In genomic region chr13:51979301-51979977, GRCm38 (mm10) we compare ENCODE assay signal across 10 mouse cellular contexts.
DNase-seq lines count a peak whose midpoint lies in the region; ATAC-seq and TF ChIP-seq lines count a peak whose summit lies in the region.
"Had no signal": no experiment of that assay in that cellular context is flagged by ENCODE, and none has a peak within 500 bp of the region (broad histone marks: within the 10 kb centered on the region; RNA-seq: fewer than 3 reads in every experiment).

No protein-coding gene starts in this region.

- WGBS in liver, embryonic 14.5 days (ENCODE audit: insufficient replicate concordance) = 22% methylated on average over 5 of the region's 5 CpGs
- 40% methylated on average over 5 of the region's 5 CpGs for WGBS in stomach, postnatal 0 days

- H3K36me3 ChIP-seq in liver, embryonic 14.5 days (replicated peaks; ENCODE audit: control insufficient read depth, insufficient read depth, low read depth) = no peaks in the 10 kb centered on the region
- no peaks in the 10 kb centered on the region for H3K36me3 ChIP-seq in stomach, postnatal 0 days (ENCODE audit: control insufficient read depth, insufficient read depth, low read length)

- H3K4me2 ChIP-seq in liver, embryonic 14.5 days (ENCODE audit: low read depth) = peak overlapping the region; percentile 53
- no peak overlapping the region for H3K4me2 ChIP-seq in stomach, postnatal 0 days (replicated peaks; ENCODE audit: low read depth)

- peaks cover 45 to 47% of the 10 kb centered on the region in 2 experiments for H3K4me1 ChIP-seq in liver, embryonic 14.5 days (replicated peaks; ENCODE audit: control insufficient read depth in 2 of 2, insufficient read depth in 2 of 2, low read length in 1 of 2)
- peaks cover 15% of the 10 kb centered on the region for H3K4me1 ChIP-seq in stomach, postnatal 0 days (replicated peaks; ENCODE audit: control insufficient read depth, insufficient read depth)

- 0 out of 4 replicates have a peak overlapping the region, but pooled peaks of 1 of the 2 experiments have one; percentile 17 for H3K4me3 ChIP-seq in liver, embryonic 14.5 days (ENCODE audit: insufficient read depth in 1 of 2, low read depth in 2 of 2, low read length in 2 of 2)
- no peak overlapping the region for H3K4me3 ChIP-seq in stomach, postnatal 0 days (ENCODE audit: low read depth, low read length)

- DNase-seq in ovary, postnatal 36 days (ENCODE audit: low spot score) = peak; percentile 33
- DNase-seq in ovary, adult 18-20 months (ENCODE audit: low spot score) = no peak
- peak; percentile 67 for DNase-seq in gastrocnemius, postnatal 25 days
- peak; percentile 70 to 80 (median 73) for DNase-seq in liver, embryonic 14.5 days (ENCODE audit: low read depth in 3 of 3, low spot score in 3 of 3)
- peak; percentile 72 for DNase-seq in stomach, postnatal 0 days (ENCODE audit: low spot score)
- DNase-seq in yolk sac, embryonic 10.5 days (ENCODE audit: low spot score) = no peak
- no peak for DNase-seq in adipocyte (ENCODE audit: low spot score)
- DNase-seq: layer of hippocampus, postnatal 36 days; thymus, postnatal 25 days had no signal

- no peaks in the 10 kb centered on the region for H3K27me3 ChIP-seq in liver, embryonic 14.5 days (ENCODE audit: control insufficient read depth, insufficient read depth, low read length)
- H3K27me3 ChIP-seq in stomach, postnatal 0 days (ENCODE audit: control insufficient read depth, insufficient read depth, low read length) = no peaks in the 10 kb centered on the region

- 0 out of 2 replicates have a peak overlapping the region, but pooled peaks have one; percentile 24 for H3K9ac ChIP-seq in liver, embryonic 14.5 days (replicated peaks)
- no peak overlapping the region for H3K9ac ChIP-seq in stomach, postnatal 0 days (ENCODE audit: low read length)

- no peak for TF ChIP-seq CTCF in liver, embryonic 14.5 days (IDR thresholded peaks at IDR 0.05; ENCODE audit: low read depth)
- no peak for TF ChIP-seq CTCF in stomach, postnatal 0 days (IDR thresholded peaks at IDR 0.05; ENCODE audit: low read depth)

- peak; percentile 87 for ATAC-seq in liver, embryonic 14.5 days (ENCODE audit: insufficient read depth)
- ATAC-seq in stomach, postnatal 0 days (ENCODE audit: low FRiP score, low TSS enrichment) = peak; percentile 66
- ATAC-seq: lung, postnatal 0 days had no signal

- peaks cover 4% of the 10 kb centered on the region; the same call in 1 of the 2 replicates for H3K9me3 ChIP-seq in liver, embryonic 14.5 days (ENCODE audit: control insufficient read depth, low read length)
- H3K9me3 ChIP-seq in stomach, postnatal 0 days (ENCODE audit: control insufficient read depth, low read length) = no peaks in the 10 kb centered on the region

- H3K27ac ChIP-seq in liver, embryonic 14.5 days = peak overlapping the region; percentile 78
- no peak overlapping the region for H3K27ac ChIP-seq in stomach, postnatal 0 days (replicated peaks)

- peak; percentile 74 for TF ChIP-seq EP300 in liver, embryonic 14.5 days (IDR thresholded peaks at IDR 0.05; ENCODE audit: low read depth)
- no peak for TF ChIP-seq EP300 in stomach, postnatal 0 days (optimal IDR thresholded peaks at IDR 0.05)

Comparison
In these comparisons a context has a peak if more than half of its experiments do, and no peak if none do; other contexts are left out.
1. DNase-seq: peak in ovary, postnatal 36 days (single experiment), gastrocnemius, postnatal 25 days (single experiment), liver, embryonic 14.5 days (3 of 3) and stomach, postnatal 0 days (single experiment); none in ovary, adult 18-20 months (single experiment), yolk sac, embryonic 10.5 days (single experiment) and adipocyte (single experiment).